Mouse (Mus musculus) MEL (cell line): ENCODE results near the gene Ctdsp2. TPM values are rescaled to one million over a fixed set of nuclear protein-coding genes. Genes with fewer than 3 reads are reported as not detected.

Source experiments
- DNase-seq: peaks from one replicate; pipeline ENCODE4 v3.0.0; 2011; ENCODE audit warnings: low read depth, low spot score
- H3K27ac ChIP-seq: 2 replicates; pipeline ENCODE4 v1.5.1; 2012; ENCODE audit warnings: low read depth, mild to moderate bottlenecking, control low read depth, low read length, moderate library complexity; ENCODE audit not compliant: control insufficient read depth
- H3K27me3 ChIP-seq, 2 experiments: fragments of 150-350 bp in 1 of 2; sonication (generic) in 1 of 2; 2 replicates each; pipeline ENCODE4 v1.6.1; 2012; ENCODE audit warnings: low read length in 2 of 2, mild to moderate bottlenecking in 2 of 2, improper control_type of control experiment in 1 of 2, moderate library complexity in 1 of 2; ENCODE audit not compliant: insufficient read depth in 2 of 2, control insufficient read depth in 1 of 2
- H3K36me3 ChIP-seq, 2 experiments: 2 replicates each; pipeline ENCODE4 v1.6.1; 2012 to 2014; ENCODE audit warnings: low read length in 2 of 2, improper control_type of control experiment in 1 of 2, inconsistent platforms in 1 of 2, mild to moderate bottlenecking in 1 of 2; ENCODE audit not compliant: insufficient read depth in 2 of 2, control insufficient read depth in 1 of 2
- H3K4me1 ChIP-seq, 2 experiments: fragments of 150-350 bp in 1 of 2; sonication (generic) in 1 of 2; 2 replicates each; pipeline ENCODE4 v1.6.1; 2012; ENCODE audit warnings: low read length in 2 of 2, improper control_type of control experiment in 1 of 2, mild to moderate bottlenecking in 1 of 2; ENCODE audit not compliant: insufficient read depth in 2 of 2, control insufficient read depth in 1 of 2
- H3K4me3 ChIP-seq, 2 experiments: fragments of 150-350 bp in 1 of 2; sonication (generic) in 1 of 2; 2 replicates each; pipeline ENCODE4 v1.5.1; 2012; ENCODE audit warnings: low read depth in 2 of 2, low read length in 2 of 2, mild to moderate bottlenecking in 2 of 2, moderate library complexity in 2 of 2, control low read depth in 1 of 2, improper control_type of control experiment in 1 of 2; ENCODE audit not compliant: control insufficient read depth in 1 of 2, insufficient read depth in 1 of 2
- H3K79me2 ChIP-seq: 2 replicates; pipeline ENCODE4 v1.6.1; 2012; ENCODE audit warnings: mild to moderate bottlenecking, low read length, moderate library complexity; ENCODE audit not compliant: control insufficient read depth, poor library complexity, insufficient read depth
- H3K9ac ChIP-seq: 2 replicates; pipeline ENCODE4 v1.6.1; 2012; ENCODE audit warnings: low read depth, mild to moderate bottlenecking, control low read depth, low read length, moderate library complexity; ENCODE audit not compliant: control insufficient read depth, poor library complexity, severe bottlenecking
- H3K9me3 ChIP-seq: fragments of 150-350 bp; sonication (generic); replicated peaks from 2 replicates; pipeline ENCODE4 v1.6.1; 2012; ENCODE audit warnings: mild to moderate bottlenecking, low read length, improper control_type of control experiment, moderate library complexity; ENCODE audit not compliant: insufficient read depth
- BHLHE40 ChIP-seq: IDR thresholded peaks from 2 replicates; pipeline ENCODE4 v1.6.1; 2012; ENCODE audit warnings: low read depth, mild to moderate bottlenecking, inconsistent platforms, low read length, improper control_type of control experiment, borderline replicate concordance
- CTCF ChIP-seq, 3 experiments: IDR thresholded peaks in 2 of 3; conservative IDR thresholded peaks in 1 of 3; 2 replicates each; pipeline ENCODE4 v1.5.1; 2011 to 2012; ENCODE audit warnings: low read length in 3 of 3, low read depth in 2 of 3, mild to moderate bottlenecking in 2 of 3, improper control_type of control experiment in 1 of 3, inconsistent platforms in 1 of 3, mixed read lengths in 1 of 3, moderate library complexity in 1 of 3; ENCODE audit not compliant: control insufficient read depth in 1 of 3, insufficient read depth in 1 of 3, poor library complexity in 1 of 3, severe bottlenecking in 1 of 3
- E2F4 ChIP-seq: IDR thresholded peaks from 2 replicates; pipeline ENCODE4 v1.6.1; 2011; ENCODE audit warnings: low read depth, low read length, improper control_type of control experiment, borderline replicate concordance
- ELF1 ChIP-seq: IDR thresholded peaks from 2 replicates; pipeline ENCODE4 v1.6.1; 2014; ENCODE audit warnings: low read depth, mild to moderate bottlenecking, inconsistent platforms, low read length, improper control_type of control experiment, moderate library complexity
- EP300 ChIP-seq, 2 experiments: IDR thresholded peaks; 2 replicates each; pipeline ENCODE4 v1.6.1; 2011; ENCODE audit warnings: improper control_type of control experiment in 2 of 2, low read length in 2 of 2, low read depth in 1 of 2, mild to moderate bottlenecking in 1 of 2
- ETS1 ChIP-seq: IDR thresholded peaks from 2 replicates; pipeline ENCODE4 v1.6.1; 2012; ENCODE audit warnings: low read depth, mild to moderate bottlenecking, inconsistent platforms, low read length, improper control_type of control experiment, moderate library complexity
- GABPA ChIP-seq: IDR thresholded peaks from 2 replicates; pipeline ENCODE4 v1.6.1; 2012; ENCODE audit warnings: low read depth, mild to moderate bottlenecking, inconsistent platforms, low read length, improper control_type of control experiment, moderate library complexity
- GATA1 ChIP-seq: IDR thresholded peaks from 2 replicates; pipeline ENCODE4 v1.6.1; 2011; ENCODE audit warnings: low read depth, low read length, improper control_type of control experiment
- HCFC1 ChIP-seq: IDR thresholded peaks from 2 replicates; pipeline ENCODE4 v1.6.1; 2012; ENCODE audit warnings: low read depth, mild to moderate bottlenecking, inconsistent platforms, low read length, improper control_type of control experiment, moderate library complexity
- MAFK ChIP-seq: IDR thresholded peaks from 2 replicates; pipeline ENCODE4 v1.6.1; 2011; ENCODE audit warnings: low read depth, mild to moderate bottlenecking, low read length, improper control_type of control experiment, borderline replicate concordance
- MAX ChIP-seq: IDR thresholded peaks from 2 replicates; pipeline ENCODE4 v1.6.1; 2011; ENCODE audit warnings: low read length, improper control_type of control experiment
- MAZ ChIP-seq: IDR thresholded peaks from 2 replicates; pipeline ENCODE4 v1.6.1; 2012; ENCODE audit warnings: low read depth, mild to moderate bottlenecking, inconsistent platforms, low read length, improper control_type of control experiment
- MXI1 ChIP-seq: IDR thresholded peaks from 2 replicates; pipeline ENCODE4 v1.6.1; 2011; ENCODE audit warnings: mild to moderate bottlenecking, low read depth, low read length, improper control_type of control experiment
- MYC ChIP-seq: IDR thresholded peaks from 2 replicates; pipeline ENCODE4 v1.6.1; 2011; ENCODE audit warnings: low read depth, mild to moderate bottlenecking, low read length, improper control_type of control experiment, moderate library complexity
- NELFE ChIP-seq: IDR thresholded peaks from 2 replicates; pipeline ENCODE4 v1.6.1; 2011; ENCODE audit warnings: low read depth, low read length, improper control_type of control experiment
- NRF1 ChIP-seq: IDR thresholded peaks from 2 replicates; pipeline ENCODE4 v1.6.1; 2014; ENCODE audit warnings: low read depth, mild to moderate bottlenecking, inconsistent platforms, low read length, improper control_type of control experiment, moderate library complexity; ENCODE audit not compliant: poor library complexity, insufficient read depth, severe bottlenecking
- POLR2A ChIP-seq, 2 experiments: IDR thresholded peaks; 2 replicates each; pipeline ENCODE4 v1.6.1; 2011 to 2012; ENCODE audit warnings: low read length in 2 of 2, mild to moderate bottlenecking in 2 of 2, control low read depth in 1 of 2, improper control_type of control experiment in 1 of 2, low read depth in 1 of 2, moderate library complexity in 1 of 2; ENCODE audit not compliant: control insufficient read depth in 1 of 2, insufficient read depth in 1 of 2, poor library complexity in 1 of 2
- POLR2AphosphoS2 ChIP-seq: IDR thresholded peaks from 2 replicates; pipeline ENCODE4 v1.6.1; 2011; ENCODE audit warnings: low read length, improper control_type of control experiment
- POLR2AphosphoS5 ChIP-seq: IDR thresholded peaks from 2 replicates; pipeline ENCODE4 v1.6.1; 2012; ENCODE audit warnings: low read depth, borderline replicate concordance, mild to moderate bottlenecking, inconsistent platforms, low read length, moderate library complexity, mixed read lengths
- RCOR1 ChIP-seq: IDR thresholded peaks from 2 replicates; pipeline ENCODE4 v1.6.1; 2012; ENCODE audit warnings: low read depth, mild to moderate bottlenecking, inconsistent platforms, low read length, improper control_type of control experiment
- TAL1 ChIP-seq: IDR thresholded peaks from 2 replicates; pipeline ENCODE4 v1.6.1; 2012; ENCODE audit warnings: mild to moderate bottlenecking, inconsistent platforms, low read length, moderate library complexity, mixed read lengths
- TBP ChIP-seq: IDR thresholded peaks from 2 replicates; pipeline ENCODE4 v1.8.0; 2011; ENCODE audit warnings: low read depth, low read length, improper control_type of control experiment
- TCF12 ChIP-seq: IDR thresholded peaks from 2 replicates; pipeline ENCODE4 v1.6.1; 2014; ENCODE audit warnings: low read depth, mild to moderate bottlenecking, inconsistent platforms, low read length, improper control_type of control experiment, moderate library complexity
- UBTF ChIP-seq: IDR thresholded peaks from 2 replicates; pipeline ENCODE4 v1.6.1; 2012; ENCODE audit warnings: low read depth, mild to moderate bottlenecking, inconsistent platforms, low read length, improper control_type of control experiment, moderate library complexity, borderline replicate concordance; ENCODE audit not compliant: insufficient read depth
- USF2 ChIP-seq, 2 experiments: IDR thresholded peaks; 2 replicates each; pipeline ENCODE4 v1.6.1; 2011 to 2012; ENCODE audit warnings: improper control_type of control experiment in 2 of 2, low read length in 2 of 2, borderline replicate concordance in 1 of 2, inconsistent platforms in 1 of 2, low read depth in 1 of 2, mild to moderate bottlenecking in 1 of 2; ENCODE audit not compliant: insufficient read depth in 1 of 2
- ZC3H11A ChIP-seq: IDR thresholded peaks from 2 replicates; pipeline ENCODE4 v1.6.1; 2012; ENCODE audit warnings: low read depth, mild to moderate bottlenecking, inconsistent platforms, low read length, improper control_type of control experiment
- ZKSCAN1 ChIP-seq: IDR thresholded peaks from 2 replicates; pipeline ENCODE4 v1.6.1; 2012; ENCODE audit warnings: low read depth, mild to moderate bottlenecking, inconsistent platforms, low read length, improper control_type of control experiment, moderate library complexity
- ZNF384 ChIP-seq: IDR thresholded peaks from 2 replicates; pipeline ENCODE4 v1.6.1; 2012; ENCODE audit warnings: low read depth, mild to moderate bottlenecking, inconsistent platforms, low read length, improper control_type of control experiment
- polyA plus RNA-seq, 2 experiments: library from polyadenylated mRNA; stranded (reverse) in 1 of 2; unstranded in 1 of 2; fragments of >175 nt in 1 of 2; fragments of >200 nt in 1 of 2; gene quantifications; 2 replicates each; pipeline versions ENCODE4 v1.2.1 to v1.2.4; 2012; ENCODE audit warnings: low replicate concordance in 2 of 2, low read depth in 1 of 2; ENCODE audit not compliant: insufficient read length in 2 of 2, insufficient read depth in 1 of 2, missing spikeins in 1 of 2
- total RNA-seq: library from RNA; depleted of rRNA; stranded (reverse); fragments of 300-350 nt; gene quantifications from 2 replicates; pipeline ENCODE4 v1.2.3, GENCODE M21; 2012

Gene Ctdsp2
- total and polyA plus RNA-seq, 3 experiments, result 16.7 to 69.3 TPM; not detected in 1

DNA sequence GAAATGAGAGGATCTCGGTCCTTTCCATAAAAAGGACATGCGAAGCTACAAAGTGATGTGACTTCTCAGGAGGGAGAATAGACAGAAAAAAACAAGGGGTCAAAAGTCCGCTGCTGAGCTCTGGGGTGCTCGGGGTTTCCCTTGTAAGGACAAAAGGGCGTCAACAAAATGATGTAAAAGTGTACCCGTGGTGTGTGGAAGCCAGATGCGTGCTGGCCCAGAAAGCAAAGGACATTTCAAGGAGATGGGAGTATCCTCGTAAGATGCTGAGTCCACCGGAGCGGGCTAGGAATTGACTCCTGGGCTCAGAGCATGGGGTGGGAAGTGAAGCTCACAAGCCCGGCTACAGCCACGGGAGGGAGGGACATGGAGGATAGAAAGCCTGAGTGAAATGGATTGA is 59.1 kb downstream of the Ctdsp2 start:
- Histone ChIP-seq H3K9me3 (no peaks in the 10 kb centered on the region), H3K79me2 (peaks cover 4% of the 10 kb centered on the region; the same call in 1 of the 2 replicates), H3K27ac (no peak overlapping the region), H3K36me3 (no peaks in the 10 kb centered on the region; a peak in 1 of 4 replicates), H3K27me3 (no peaks in the 10 kb centered on the region), H3K4me1 (no peaks in the 10 kb centered on the region), H3K9ac (no peak overlapping the region)
- no peak for DNase-seq
- TF ChIP-seq BHLHE40, result no peak
- TF ChIP-seq UBTF, result no peak
- no peak for TF ChIP-seq ZKSCAN1
- no peak for TF ChIP-seq E2F4
- TF ChIP-seq CTCF (IDR thresholded peaks at IDR 0.05 in 2 of 3, conservative IDR thresholded peaks at IDR 0.05 in 1 of 3; ENCODE audit: control insufficient read depth in 1 of 3, insufficient read depth in 1 of 3, low read depth in 2 of 3, low read length in 3 of 3, poor library complexity in 1 of 3, severe bottlenecking in 1 of 3), result no peak
- no peak for TF ChIP-seq TBP
- TF ChIP-seq MYC, result no peak
- no peak for TF ChIP-seq NELFE
- no peak for TF ChIP-seq ELF1
- TF ChIP-seq MAZ, result no peak
- TF ChIP-seq POLR2A (IDR thresholded peaks at IDR 0.05; ENCODE audit: control insufficient read depth in 1 of 2, insufficient read depth in 1 of 2, low read depth in 1 of 2, low read length in 2 of 2, poor library complexity in 1 of 2), result no peak
- TF ChIP-seq, all 39 proteins: peak for 0
- no peak overlapping the region for H3K4me3 ChIP-seq

DNA sequence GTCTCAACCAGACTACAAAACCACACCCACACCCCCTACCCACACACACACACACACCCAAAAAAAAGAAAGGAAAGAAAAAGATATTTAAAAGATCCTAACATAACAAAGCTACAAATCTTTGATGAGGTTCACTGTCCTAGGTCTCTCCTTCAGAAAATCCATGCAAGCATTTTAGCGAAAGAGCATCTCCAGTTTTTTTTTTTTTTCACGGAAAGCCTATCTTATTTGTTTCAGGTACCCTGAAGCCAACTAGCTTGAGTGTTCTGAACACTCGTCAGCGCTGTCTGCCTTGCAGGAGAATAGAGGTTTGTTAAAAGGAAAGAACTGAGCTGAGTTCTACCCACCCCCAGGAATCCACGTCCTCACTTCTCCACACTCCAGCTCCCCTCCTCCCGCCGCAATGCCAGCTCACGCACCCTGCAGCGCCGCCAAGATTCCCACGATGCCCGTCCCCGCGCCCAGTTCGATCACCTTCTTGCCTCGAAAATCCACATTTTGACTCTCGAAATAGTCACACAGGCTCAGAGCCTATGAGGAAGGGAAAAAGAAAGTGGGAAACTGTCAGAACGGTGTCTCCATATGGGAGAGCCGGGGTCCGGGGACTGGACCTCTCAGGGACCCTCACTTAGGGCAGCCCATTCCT is 62.2 kb downstream of the Ctdsp2 start:
- Histone ChIP-seq H3K4me3 (peak overlapping the region; percentile 88 to 96), H3K79me2 (peaks cover 4% of the 10 kb centered on the region; the same call in 1 of the 2 replicates), H3K27me3 (no peaks in the 10 kb centered on the region), H3K36me3 (no peaks in the 10 kb centered on the region; a peak in 1 of 4 replicates), H3K4me1 (no peaks in the 10 kb centered on the region), H3K9ac (peak overlapping the region; percentile 98), H3K27ac (no peak overlapping the region), H3K9me3 (no peaks in the 10 kb centered on the region)
- peak; percentile 51 for DNase-seq
- TF ChIP-seq MAFK (no peak), EP300 (IDR thresholded peaks at IDR 0.05; ENCODE audit: low read depth in 1 of 2, low read length in 2 of 2) (no peak), RCOR1 (no peak), NRF1 (0 out of 2 replicates have a peak, but pooled peaks have one; percentile 19), ZNF384 (peak; percentile 95), MAX (no peak), MXI1 (no peak), USF2 (IDR thresholded peaks at IDR 0.05; ENCODE audit: borderline replicate concordance in 1 of 2, insufficient read depth in 1 of 2, low read depth in 1 of 2, low read length in 2 of 2) (no peak), ZC3H11A (no peak), ELF1 (no peak), NELFE (no peak), TBP (no peak), MYC (0 out of 2 replicates have a peak, but pooled peaks have one; percentile 10), TCF12 (no peak), POLR2AphosphoS2 (no peak), GATA1 (no peak), TAL1 (no peak), HCFC1 (no peak), GABPA (no peak), POLR2AphosphoS5 (no peak), ETS1 (no peak), ZKSCAN1 (no peak), E2F4 (no peak)
